Mouse (Mus musculus): ENCODE data around the gene Upk3b.

- no peak for TF ChIP-seq CTCF (IDR thresholded peaks at IDR 0.05; ENCODE audit: borderline replicate concordance, control insufficient read depth, extremely low read depth, insufficient read depth, low read length, poor library complexity)
- no peak for TF ChIP-seq POLR2A (IDR thresholded peaks at IDR 0.05; ENCODE audit: control insufficient read depth, extremely low read depth, insufficient read depth, low read length, poor library complexity)
Observed at GRCm38 (mm10) chr5:136016014-136016876, 22.1 kb upstream of the Upk3b start.
